Mouse (Mus musculus): ENCODE data around the gene Rab5if.
A peak's percentile ranks its signal among the peaks of the same experiment; 100 is the strongest.

Gene Rab5if

GRCm38 (mm10) chr2:156862041-156862717 lies 749 bp upstream of the Rab5if start:
- peaks cover 62% of the 10 kb centered on the region for H3K4me1 ChIP-seq (replicated peaks; ENCODE audit: low read depth, low read length)
- no peaks in the 10 kb centered on the region for H3K27me3 ChIP-seq (ENCODE audit: insufficient read depth, low read length)
- H3K4me3 ChIP-seq (replicated peaks; ENCODE audit: low read length), result peak overlapping the region; percentile 99
- H3K36me3 ChIP-seq (ENCODE audit: insufficient read depth, low read length), result peaks cover 42% of the 10 kb centered on the region
- H3K9me3 ChIP-seq (ENCODE audit: low read length), result no peaks in the 10 kb centered on the region
- TF ChIP-seq POU5F1 (IDR thresholded peaks at IDR 0.05; ENCODE audit: borderline replicate concordance, low read length), result no peak
- TF ChIP-seq CTCF (conservative IDR thresholded peaks at IDR 0.05; ENCODE audit: low read length), result no peak
- TF ChIP-seq NANOG (IDR thresholded peaks at IDR 0.05; ENCODE audit: borderline replicate concordance, low read length), result no peak

GRCm38 (mm10) chr2:156863487-156864160 lies 696 bp downstream of the Rab5if start:
- TF ChIP-seq NANOG (IDR thresholded peaks at IDR 0.05; ENCODE audit: borderline replicate concordance, low read length), result no peak
- no peak for TF ChIP-seq POU5F1 (IDR thresholded peaks at IDR 0.05; ENCODE audit: borderline replicate concordance, low read length)
- H3K9me3 ChIP-seq (ENCODE audit: low read length), result no peaks in the 10 kb centered on the region
- H3K4me3 ChIP-seq (replicated peaks; ENCODE audit: low read length), result peak overlapping the region; percentile 99
- peaks cover 50% of the 10 kb centered on the region for H3K4me1 ChIP-seq (replicated peaks; ENCODE audit: low read depth, low read length)
- peaks cover 46% of the 10 kb centered on the region for H3K36me3 ChIP-seq (ENCODE audit: insufficient read depth, low read length)
- H3K27me3 ChIP-seq (ENCODE audit: insufficient read depth, low read length), result no peaks in the 10 kb centered on the region

GRCm38 (mm10) chr2:156864481-156864880 lies 1.6 kb downstream of the Rab5if start:
- Histone ChIP-seq H3K9me3 (ENCODE audit: low read length) (no peaks in the 10 kb centered on the region), H3K36me3 (ENCODE audit: insufficient read depth, low read length) (peaks cover 54% of the 10 kb centered on the region), H3K4me3 (replicated peaks; ENCODE audit: low read length) (peak overlapping the region; percentile 99), H3K27me3 (ENCODE audit: insufficient read depth, low read length) (no peaks in the 10 kb centered on the region), H3K4me1 (replicated peaks; ENCODE audit: low read depth, low read length) (peaks cover 50% of the 10 kb centered on the region)
- no peak for TF ChIP-seq CTCF (conservative IDR thresholded peaks at IDR 0.05; ENCODE audit: low read length)
- TF ChIP-seq POU5F1 (IDR thresholded peaks at IDR 0.05; ENCODE audit: borderline replicate concordance, low read length), result no peak
- no peak for TF ChIP-seq NANOG (IDR thresholded peaks at IDR 0.05; ENCODE audit: borderline replicate concordance, low read length)

GRCm38 (mm10) chr2:156868994-156869393 lies 6.1 kb downstream of the Rab5if start:
- Histone ChIP-seq H3K9me3 (ENCODE audit: low read length) (no peaks in the 10 kb centered on the region), H3K4me3 (replicated peaks; ENCODE audit: low read length) (no peak overlapping the region), H3K36me3 (ENCODE audit: insufficient read depth, low read length) (peaks cover 95% of the 10 kb centered on the region), H3K4me1 (replicated peaks; ENCODE audit: low read depth, low read length) (peaks cover 60% of the 10 kb centered on the region), H3K27me3 (ENCODE audit: insufficient read depth, low read length) (no peaks in the 10 kb centered on the region)
- TF ChIP-seq POU5F1 (IDR thresholded peaks at IDR 0.05; ENCODE audit: borderline replicate concordance, low read length) (no peak), NANOG (IDR thresholded peaks at IDR 0.05; ENCODE audit: borderline replicate concordance, low read length) (no peak), CTCF (conservative IDR thresholded peaks at IDR 0.05; ENCODE audit: low read length) (no peak)

- TF ChIP-seq NANOG (IDR thresholded peaks at IDR 0.05; ENCODE audit: borderline replicate concordance, low read length) (no peak), POU5F1 (IDR thresholded peaks at IDR 0.05; ENCODE audit: borderline replicate concordance, low read length) (no peak), CTCF (conservative IDR thresholded peaks at IDR 0.05; ENCODE audit: low read length) (no peak)
Measured at GRCm38 (mm10) chr2:156869554-156869953, 6.6 kb downstream of the Rab5if start.

GRCm38 (mm10) chr2:156870519-156870918 lies 7.6 kb downstream of the Rab5if start:
- Histone ChIP-seq H3K9me3 (ENCODE audit: low read length) (no peaks in the 10 kb centered on the region), H3K4me3 (replicated peaks; ENCODE audit: low read length) (no peak overlapping the region), H3K4me1 (replicated peaks; ENCODE audit: low read depth, low read length) (peaks cover 51% of the 10 kb centered on the region), H3K27me3 (ENCODE audit: insufficient read depth, low read length) (no peaks in the 10 kb centered on the region), H3K36me3 (ENCODE audit: insufficient read depth, low read length) (peaks cover 95% of the 10 kb centered on the region)
- TF ChIP-seq POU5F1 (IDR thresholded peaks at IDR 0.05; ENCODE audit: borderline replicate concordance, low read length) (no peak), NANOG (IDR thresholded peaks at IDR 0.05; ENCODE audit: borderline replicate concordance, low read length) (no peak), CTCF (conservative IDR thresholded peaks at IDR 0.05; ENCODE audit: low read length) (no peak)

More at GRCm38 (mm10) chr2:156869554-156869953, 6.6 kb downstream of the Rab5if start:
- Histone ChIP-seq H3K4me1 (replicated peaks; ENCODE audit: low read depth, low read length) (peaks cover 55% of the 10 kb centered on the region), H3K36me3 (ENCODE audit: insufficient read depth, low read length) (peaks cover 95% of the 10 kb centered on the region), H3K27me3 (ENCODE audit: insufficient read depth, low read length) (no peaks in the 10 kb centered on the region), H3K9me3 (ENCODE audit: low read length) (no peaks in the 10 kb centered on the region), H3K4me3 (replicated peaks; ENCODE audit: low read length) (no peak overlapping the region)

- Histone ChIP-seq H3K4me1 (replicated peaks; ENCODE audit: low read depth, low read length) (peaks cover 52% of the 10 kb centered on the region), H3K27me3 (ENCODE audit: insufficient read depth, low read length) (no peaks in the 10 kb centered on the region), H3K4me3 (replicated peaks; ENCODE audit: low read length) (no peak overlapping the region), H3K9me3 (ENCODE audit: low read length) (no peaks in the 10 kb centered on the region), H3K36me3 (ENCODE audit: insufficient read depth, low read length) (peaks cover 66% of the 10 kb centered on the region)
- TF ChIP-seq CTCF (conservative IDR thresholded peaks at IDR 0.05; ENCODE audit: low read length), result peak; percentile 51
- TF ChIP-seq POU5F1 (IDR thresholded peaks at IDR 0.05; ENCODE audit: borderline replicate concordance, low read length), result no peak
- no peak for TF ChIP-seq NANOG (IDR thresholded peaks at IDR 0.05; ENCODE audit: borderline replicate concordance, low read length)
Measured at GRCm38 (mm10) chr2:156873629-156874028, 10.7 kb downstream of the Rab5if start.

GRCm38 (mm10) chr2:156874047-156874759 lies 11.3 kb downstream of the Rab5if start:
- peaks cover 60% of the 10 kb centered on the region for H3K36me3 ChIP-seq (ENCODE audit: insufficient read depth, low read length)
- TF ChIP-seq NANOG (IDR thresholded peaks at IDR 0.05; ENCODE audit: borderline replicate concordance, low read length), result no peak
- TF ChIP-seq CTCF (conservative IDR thresholded peaks at IDR 0.05; ENCODE audit: low read length), result no peak
- no peak for TF ChIP-seq POU5F1 (IDR thresholded peaks at IDR 0.05; ENCODE audit: borderline replicate concordance, low read length)
- peaks cover 46% of the 10 kb centered on the region for H3K4me1 ChIP-seq (replicated peaks; ENCODE audit: low read depth, low read length)
- H3K9me3 ChIP-seq (ENCODE audit: low read length), result no peaks in the 10 kb centered on the region
- H3K27me3 ChIP-seq (ENCODE audit: insufficient read depth, low read length), result no peaks in the 10 kb centered on the region
- no peak overlapping the region for H3K4me3 ChIP-seq (replicated peaks; ENCODE audit: low read length)

All from E14TG2a.4 (cell line).